In genomic region chr13:49016311-49016761, GRCm38 (mm10) we compare ENCODE assay signal across 8 mouse cellular contexts. TPM values are rescaled to one million over a fixed set of nuclear protein-coding genes. Genes with fewer than 3 reads are reported as not detected.
DNase-seq lines count a peak whose midpoint lies in the region; ATAC-seq and TF ChIP-seq lines count a peak whose summit lies in the region.

No protein-coding gene starts in this region.

- H3K4me3 ChIP-seq in embryonic facial prominence, embryonic 15.5 days (replicated peaks), result peak overlapping the region; percentile 25
- H3K4me3 ChIP-seq in heart, embryonic 10.5 days, result peak overlapping the region; percentile 53
- peak overlapping the region; percentile 46 for H3K4me3 ChIP-seq in limb, embryonic 10.5 days
- H3K4me3 ChIP-seq in midbrain, embryonic 12.5 days, result peak overlapping the region; percentile 31
- H3K4me3 ChIP-seq in stomach, postnatal 0 days (ENCODE audit: low read depth, low read length), result peak overlapping the region; percentile 18

- peak overlapping the region; percentile 96 for H3K27ac ChIP-seq in embryonic facial prominence, embryonic 15.5 days (replicated peaks)
- peak overlapping the region; percentile 74 for H3K27ac ChIP-seq in heart, embryonic 10.5 days
- peak overlapping the region; percentile 63 for H3K27ac ChIP-seq in limb, embryonic 10.5 days
- H3K27ac ChIP-seq in midbrain, embryonic 12.5 days (replicated peaks), result peak overlapping the region; percentile 83
- H3K27ac ChIP-seq in stomach, postnatal 0 days (replicated peaks), result peak overlapping the region; percentile 77

- H3K36me3 ChIP-seq in embryonic facial prominence, embryonic 15.5 days, result no peaks in the 10 kb centered on the region
- H3K36me3 ChIP-seq in heart, embryonic 10.5 days, result no peaks in the 10 kb centered on the region
- no peaks in the 10 kb centered on the region for H3K36me3 ChIP-seq in limb, embryonic 10.5 days
- H3K36me3 ChIP-seq in midbrain, embryonic 12.5 days, result no peaks in the 10 kb centered on the region
- no peaks in the 10 kb centered on the region for H3K36me3 ChIP-seq in stomach, postnatal 0 days (ENCODE audit: control insufficient read depth, insufficient read depth, low read length)

- no peak overlapping the region for H3K9ac ChIP-seq in embryonic facial prominence, embryonic 15.5 days
- peak overlapping the region; percentile 37; the same call in 1 of the 2 replicates for H3K9ac ChIP-seq in midbrain, embryonic 12.5 days (replicated peaks)
- H3K9ac ChIP-seq in stomach, postnatal 0 days (ENCODE audit: low read length), result 0 out of 2 replicates have a peak overlapping the region, but pooled peaks have one; percentile 23

- H3K4me1 ChIP-seq in embryonic facial prominence, embryonic 15.5 days, result peaks cover 25% of the 10 kb centered on the region
- peaks cover 31% of the 10 kb centered on the region for H3K4me1 ChIP-seq in heart, embryonic 10.5 days
- peaks cover 25% of the 10 kb centered on the region for H3K4me1 ChIP-seq in limb, embryonic 10.5 days
- peaks cover 28% of the 10 kb centered on the region for H3K4me1 ChIP-seq in midbrain, embryonic 12.5 days
- H3K4me1 ChIP-seq in stomach, postnatal 0 days (replicated peaks; ENCODE audit: control insufficient read depth, insufficient read depth), result no peaks in the 10 kb centered on the region

- H3K27me3 ChIP-seq in embryonic facial prominence, embryonic 15.5 days, result no peaks in the 10 kb centered on the region
- H3K27me3 ChIP-seq in heart, embryonic 10.5 days (ENCODE audit: insufficient read depth, poor library complexity, severe bottlenecking), result peaks cover 19% of the 10 kb centered on the region; the same call in 1 of the 2 replicates
- peaks cover 11% of the 10 kb centered on the region for H3K27me3 ChIP-seq in limb, embryonic 10.5 days (ENCODE audit: low read depth, poor library complexity, severe bottlenecking)
- H3K27me3 ChIP-seq in midbrain, embryonic 12.5 days, result peaks cover 15% of the 10 kb centered on the region
- H3K27me3 ChIP-seq in stomach, postnatal 0 days (ENCODE audit: control insufficient read depth, insufficient read depth, low read length), result no peaks in the 10 kb centered on the region

- no peak for TF ChIP-seq CTCF in stomach, postnatal 0 days (IDR thresholded peaks at IDR 0.05; ENCODE audit: low read depth)

- 2% methylated on average over 16 of the region's 16 CpGs for WGBS in embryonic facial prominence, embryonic 15.5 days
- WGBS in heart, embryonic 10.5 days, result 9% methylated on average over 16 of the region's 16 CpGs
- 7% methylated on average over 16 of the region's 16 CpGs for WGBS in limb, embryonic 10.5 days
- WGBS in midbrain, embryonic 12.5 days, result 1% methylated on average over 16 of the region's 16 CpGs
- 11% methylated on average over 16 of the region's 16 CpGs for WGBS in stomach, postnatal 0 days

- H3K9me3 ChIP-seq in embryonic facial prominence, embryonic 15.5 days (replicated peaks), result no peaks in the 10 kb centered on the region
- no peaks in the 10 kb centered on the region for H3K9me3 ChIP-seq in heart, embryonic 10.5 days
- 0 out of 2 replicates have a peak, but pooled peaks cover 4% of the 10 kb centered on the region for H3K9me3 ChIP-seq in limb, embryonic 10.5 days (replicated peaks)
- peaks cover 6% of the 10 kb centered on the region; the same call in 1 of the 2 replicates for H3K9me3 ChIP-seq in midbrain, embryonic 12.5 days
- H3K9me3 ChIP-seq in stomach, postnatal 0 days (ENCODE audit: control insufficient read depth, low read length), result 0 out of 2 replicates have a peak, but pooled peaks cover 5% of the 10 kb centered on the region

- peak; percentile 90 for ATAC-seq in embryonic facial prominence, embryonic 15.5 days (ENCODE audit: insufficient number of reproducible peaks, low FRiP score, low TSS enrichment, low read depth)
- peak; percentile 92 for ATAC-seq in midbrain, embryonic 12.5 days (ENCODE audit: low FRiP score, low read depth)
- peak; percentile 80 for ATAC-seq in stomach, postnatal 0 days (ENCODE audit: low FRiP score, low TSS enrichment)

- H3K4me2 ChIP-seq in embryonic facial prominence, embryonic 15.5 days (replicated peaks), result peak overlapping the region; percentile 53
- H3K4me2 ChIP-seq in midbrain, embryonic 12.5 days (replicated peaks), result peak overlapping the region; percentile 48
- H3K4me2 ChIP-seq in stomach, postnatal 0 days (replicated peaks; ENCODE audit: low read depth), result peak overlapping the region; percentile 53

- peak; percentile 22 for TF ChIP-seq EP300 in stomach, postnatal 0 days (optimal IDR thresholded peaks at IDR 0.05)

- DNase-seq in adrenal gland, adult (ENCODE audit: inconsistent age in 2 of 2, low spot score in 1 of 2), result peak; percentile 54 to 78
- no peak for DNase-seq in adrenal gland, postnatal 4 days (ENCODE audit: low spot score in 2 of 2)
- peak; percentile 79 for DNase-seq in heart, embryonic 10.5 days (ENCODE audit: low spot score)
- peak; percentile 68 for DNase-seq in kidney, adult 9 months
- peak; percentile 67 for DNase-seq in limb, embryonic 10.5 days (ENCODE audit: low spot score)
- DNase-seq in stomach, postnatal 0 days (ENCODE audit: low spot score), result peak; percentile 75

RNA-seq across cellular contexts. Expression of gene Fam120a, which starts 48.5 kb away (rescaled TPM):
- 100 to 1,000 TPM; 171 to 179 TPM for total RNA-seq in adrenal gland, postnatal 4 days (2021)
- 24.8 and 26.8 TPM in 2 replicates for polyA plus RNA-seq in embryonic facial prominence, embryonic 15.5 days (2015; fragmentation: Nextera tagmentation; extraction: Ambion mirVana)
- polyA plus RNA-seq in heart, embryonic 10.5 days (2016; fragmentation: Nextera tagmentation; extraction: Ambion mirVana), result 17.5 and 20.7 TPM in 2 replicates
- 15.3 and 16.7 TPM in 2 replicates for polyA plus RNA-seq in limb, embryonic 10.5 days (2016; fragmentation: Nextera tagmentation; extraction: Ambion mirVana)
- polyA plus RNA-seq in midbrain, embryonic 12.5 days (2016; fragmentation: Nextera tagmentation; extraction: Ambion mirVana), result 14.6 and 16.1 TPM in 2 replicates
- polyA plus RNA-seq in stomach, postnatal 0 days (2015; fragmentation: Nextera tagmentation; extraction: Ambion mirVana), result 18.1 and 18.7 TPM in 2 replicates

Comparison
In these comparisons a context has a peak if more than half of its experiments do, and no peak if none do; other contexts are left out.
1. DNase-seq: peak in adrenal gland, adult (2 of 2), heart, embryonic 10.5 days (single experiment), kidney, adult 9 months (single experiment), limb, embryonic 10.5 days (single experiment) and stomach, postnatal 0 days (single experiment); none in adrenal gland, postnatal 4 days (0 of 2).
2. Peak in every context shown above with its lines, with median percentiles within 50 percentile points of each other: ATAC-seq, H3K27ac ChIP-seq, H3K4me2 ChIP-seq and H3K4me3 ChIP-seq.